Comparison of ENCODE assay signal across 1 mouse cellular context in genomic region chr7:17023701-17024100, GRCm38 (mm10).
TF ChIP-seq lines count a peak whose summit lies in the region.

No protein-coding gene starts in this region.

TF ChIP-seq in CH12.LX, 34 proteins besides CTCF, POLR2A, EP300 and RAD21 (continued from another document):
- TF ChIP-seq CHD2 (IDR thresholded peaks at IDR 0.05; ENCODE audit: low read length) (no peak), TCF12 (IDR thresholded peaks at IDR 0.05; ENCODE audit: low read depth, low read length) (no peak), MEF2A (IDR thresholded peaks at IDR 0.05; ENCODE audit: borderline replicate concordance, low read depth, low read length) (no peak), JUN (IDR thresholded peaks at IDR 0.05; ENCODE audit: insufficient read depth, low read depth, low read length) (no peak), E2F4 (IDR thresholded peaks at IDR 0.05; ENCODE audit: insufficient replicate concordance, low read depth, low read length) (no peak), POLR2AphosphoS2 (IDR thresholded peaks at IDR 0.05; ENCODE audit: low read depth, low read length) (no peak), MAX (IDR thresholded peaks at IDR 0.05; ENCODE audit: low read length) (no peak), MAZ (IDR thresholded peaks at IDR 0.05; ENCODE audit: low read depth, low read length) (no peak), MYC (IDR thresholded peaks at IDR 0.05; ENCODE audit: low read depth, low read length) (no peak), ZKSCAN1 (IDR thresholded peaks at IDR 0.05; ENCODE audit: borderline replicate concordance, low read depth, low read length) (no peak), KAT2A (IDR thresholded peaks at IDR 0.05; ENCODE audit: insufficient replicate concordance, low read length) (no peak)
